Mouse (Mus musculus) bone marrow, adult 2 months (tissue): Measurements from ENCODE around the gene Sox5.

ENCODE experiments used
- CTCF ChIP-seq: fragments of 200-500 bp; IDR thresholded peaks from 2 replicates; pipeline ENCODE4 v1.5.1; 2011; ENCODE audit warnings: low read length, control low read depth; ENCODE audit not compliant: control insufficient read depth, insufficient read depth
- POLR2A ChIP-seq: fragments of 200-500 bp; IDR thresholded peaks from 2 replicates; pipeline ENCODE4 v1.6.1; 2011; ENCODE audit warnings: low read depth, mild to moderate bottlenecking, control low read depth, low read length, borderline replicate concordance; ENCODE audit not compliant: control insufficient read depth

DNA sequence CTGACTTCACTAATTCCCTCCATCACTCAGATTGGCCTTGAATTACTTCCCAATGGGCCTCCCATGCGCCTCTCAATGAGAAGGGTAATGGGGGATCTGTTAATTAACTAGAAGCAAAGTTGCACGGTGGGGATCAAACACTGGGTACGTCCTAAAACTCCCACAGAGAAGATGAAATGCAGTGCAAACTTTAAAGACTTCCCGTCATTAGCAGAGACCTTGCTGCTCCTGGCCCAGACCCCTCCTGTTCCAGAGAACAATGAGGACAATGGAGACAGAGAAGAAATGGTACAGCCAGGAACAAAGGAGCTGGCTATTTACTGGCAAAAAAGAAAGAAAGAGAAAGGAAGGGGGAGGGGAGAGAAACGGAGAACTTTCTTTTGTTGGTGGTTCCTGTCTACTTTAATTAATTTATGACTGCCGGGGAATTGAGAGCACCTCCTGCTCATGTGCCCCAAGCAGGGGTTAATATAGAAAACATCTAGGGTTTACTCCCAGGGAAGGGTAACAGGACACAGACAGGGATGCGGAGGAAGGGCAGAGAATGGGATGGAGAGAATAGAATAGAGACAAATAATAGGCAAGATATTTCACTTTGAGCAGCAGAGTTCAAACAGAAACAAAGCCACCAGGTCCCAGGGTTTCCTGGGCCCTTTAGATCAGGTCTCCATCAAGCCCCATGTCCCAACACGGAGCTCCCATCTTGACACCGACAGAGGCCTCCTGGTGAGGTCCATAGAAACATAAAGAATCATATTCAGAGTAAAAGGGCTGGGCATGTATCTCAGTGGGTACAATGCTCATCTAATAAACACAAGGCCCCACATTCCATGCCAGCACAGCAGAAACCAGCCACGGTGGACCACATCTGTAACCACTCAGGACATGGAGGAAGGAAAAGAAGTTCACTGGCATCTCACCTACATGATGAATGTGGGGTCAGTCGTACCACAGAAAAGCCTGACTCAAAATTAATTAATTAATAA is 327.2 kb downstream of the Sox5 start:
- TF ChIP-seq POLR2A (no peak), CTCF (no peak)
